Mouse (Mus musculus) CH12.LX (cell line): ENCODE measurements at regions not wholly inside any gene's neighbourhood (a gene's known extent, or its start where the extent isn't known, plus 50 kb on each side); places are given as distances from the start of the nearest gene placed in this dataset.

Experiments
- CTCF ChIP-seq, 2 experiments: IDR thresholded peaks in 1 of 2; conservative IDR thresholded peaks in 1 of 2; 2 replicates each; pipeline ENCODE4 v1.5.1; 2011 to 2012; ENCODE audit warnings: low read depth in 2 of 2, low read length in 2 of 2, improper control_type of control experiment in 1 of 2, inconsistent platforms in 1 of 2, mild to moderate bottlenecking in 1 of 2, moderate library complexity in 1 of 2
- E2F4 ChIP-seq: IDR thresholded peaks from 2 replicates; pipeline ENCODE4 v1.6.1; 2011; ENCODE audit warnings: low read depth, low read length, improper control_type of control experiment; ENCODE audit not compliant: insufficient replicate concordance
- EP300 ChIP-seq: IDR thresholded peaks from 2 replicates; pipeline ENCODE4 v1.6.1; 2011; ENCODE audit warnings: low read length, improper control_type of control experiment
- HCFC1 ChIP-seq: IDR thresholded peaks from 2 replicates; pipeline ENCODE4 v1.6.1; 2012; ENCODE audit warnings: low read depth, mild to moderate bottlenecking, inconsistent platforms, low read length, improper control_type of control experiment
- MEF2A ChIP-seq: IDR thresholded peaks from 2 replicates; pipeline ENCODE4 v1.6.1; 2014; ENCODE audit warnings: low read depth, mild to moderate bottlenecking, inconsistent platforms, low read length, improper control_type of control experiment, borderline replicate concordance
- POLR2A ChIP-seq: IDR thresholded peaks from 2 replicates; pipeline ENCODE4 v1.6.1; 2011; ENCODE audit warnings: low read depth, mild to moderate bottlenecking, improper control_type of control experiment, low read length
- SMC3 ChIP-seq: IDR thresholded peaks from 2 replicates; pipeline ENCODE4 v1.6.1; 2011; ENCODE audit warnings: low read depth, low read length, improper control_type of control experiment
- USF1 ChIP-seq: IDR thresholded peaks from 2 replicates; pipeline ENCODE4 v1.6.1; 2014; ENCODE audit warnings: low read depth, mild to moderate bottlenecking, inconsistent platforms, low read length, improper control_type of control experiment
- ZC3H11A ChIP-seq: IDR thresholded peaks from 2 replicates; pipeline ENCODE4 v1.6.1; 2012; ENCODE audit warnings: low read depth, mild to moderate bottlenecking, inconsistent platforms, low read length, improper control_type of control experiment

DNA sequence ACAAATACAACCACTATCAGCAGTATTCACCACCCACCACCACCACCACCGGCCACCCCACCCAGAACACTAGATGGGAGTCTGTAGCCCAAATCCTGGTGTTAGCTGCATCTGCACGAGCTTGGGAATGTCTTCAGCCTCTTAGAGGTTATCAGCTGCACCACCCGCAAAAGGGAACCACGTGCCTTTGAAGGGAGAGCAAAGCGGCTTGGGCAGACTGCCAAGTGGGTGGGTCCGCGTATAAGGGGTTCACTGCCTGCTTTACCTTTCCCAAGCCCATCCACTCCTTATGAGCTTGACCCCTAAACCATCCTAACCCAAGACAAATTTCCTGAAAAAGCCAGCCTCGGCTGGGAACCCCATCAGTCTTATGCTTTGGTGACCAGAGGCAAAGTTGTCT is 497.2 kb downstream of the Tmem114 start:
- TF ChIP-seq EP300 (no peak), MEF2A (no peak), SMC3 (no peak), ZC3H11A (no peak), CTCF (conservative IDR thresholded peaks at IDR 0.05 in 1 of 2, IDR thresholded peaks at IDR 0.05 in 1 of 2; ENCODE audit: low read depth in 2 of 2, low read length in 2 of 2) (no peak), POLR2A (no peak), HCFC1 (no peak), USF1 (no peak), E2F4 (no peak)
